Mouse (Mus musculus): ENCODE measurements around the gene Ndufs1.

DNA sequence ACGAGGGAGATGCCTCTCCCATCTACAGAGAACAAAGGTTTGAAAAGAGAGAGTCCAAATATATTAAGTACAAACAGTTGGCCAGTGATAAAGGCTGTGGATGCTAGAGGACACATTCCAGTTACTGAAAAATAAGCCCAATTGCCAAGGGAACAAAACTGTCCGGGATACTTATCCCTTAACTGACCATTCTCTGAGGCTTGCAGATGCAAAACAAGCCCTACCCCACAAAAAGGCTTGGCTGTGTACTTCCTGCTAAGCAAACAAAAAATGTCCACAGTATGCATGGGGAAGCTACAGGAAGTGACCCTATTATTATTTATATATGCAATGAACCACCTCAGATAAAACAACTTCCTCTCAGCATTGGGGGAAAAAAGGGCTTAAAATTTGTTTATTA lies 38.7 kb downstream of the Ndufs1 start:
- TF ChIP-seq CTCF (IDR thresholded peaks at IDR 0.05; ENCODE audit: borderline replicate concordance, control insufficient read depth, extremely low read depth, insufficient read depth, low read length, poor library complexity), result no peak
- TF ChIP-seq POLR2A (IDR thresholded peaks at IDR 0.05; ENCODE audit: control insufficient read depth, extremely low read depth, insufficient read depth, low read length, poor library complexity), result no peak

Data from thymus, adult 2 months (tissue).